Mouse (Mus musculus) spleen, adult 2 months (tissue): ENCODE results near the gene Sp1. TPM values are rescaled to one million over a fixed set of nuclear protein-coding genes. Genes with fewer than 3 reads are reported as not detected.

Source experiments
- DNase-seq, 2 experiments: peaks; one replicate each; pipeline versions ENCODE4 v3.0.0 to v3.0.0-alpha.2; 2012 to 2021; ENCODE audit warnings: low spot score in 2 of 2, low read depth in 1 of 2
- H3K27ac ChIP-seq: fragments of 200-500 bp; 2 replicates; pipeline ENCODE4 v1.5.1; 2012; ENCODE audit warnings: low read length, inconsistent platforms; ENCODE audit not compliant: insufficient read depth
- H3K27me3 ChIP-seq: fragments of 200-500 bp; 2 replicates; pipeline ENCODE4 v1.6.1; 2012; ENCODE audit warnings: mild to moderate bottlenecking, moderate library complexity, low read length, inconsistent platforms; ENCODE audit not compliant: control insufficient read depth, insufficient read depth
- H3K36me3 ChIP-seq: fragments of 200-500 bp; 2 replicates; pipeline ENCODE4 v1.6.1; 2012; ENCODE audit warnings: mild to moderate bottlenecking, low read length, inconsistent platforms; ENCODE audit not compliant: control insufficient read depth, insufficient read depth
- H3K4me1 ChIP-seq: fragments of 200-500 bp; 2 replicates; pipeline ENCODE4 v1.6.1; 2011; ENCODE audit warnings: inconsistent platforms; ENCODE audit not compliant: control insufficient read depth, insufficient read depth, insufficient read length
- H3K4me3 ChIP-seq: fragments of 200-500 bp; 2 replicates; pipeline ENCODE4 v1.5.1; 2011; ENCODE audit warnings: mild to moderate bottlenecking, inconsistent platforms; ENCODE audit not compliant: insufficient read depth, insufficient read length; ENCODE audit errors: extremely low read depth
- CTCF ChIP-seq: fragments of 200-500 bp; IDR thresholded peaks from 2 replicates; pipeline ENCODE4 v1.5.1; 2011; ENCODE audit warnings: mild to moderate bottlenecking, inconsistent platforms; ENCODE audit not compliant: insufficient read depth, insufficient read length, insufficient replicate concordance; ENCODE audit errors: extremely low read depth
- POLR2A ChIP-seq: fragments of 200-500 bp; IDR thresholded peaks from 2 replicates; pipeline ENCODE4 v1.6.1; 2011; ENCODE audit warnings: low read depth, low read length, inconsistent platforms
- WGBS: fragments of 180-500 bp; shearing (Covaris S2); methylation state at CpG from one replicate; pipeline ENCODE4 v1.1.7; 2018; 5-methylcytosine and 5-hydroxymethylcytosine counted together
- polyA plus RNA-seq: library from polyadenylated mRNA; depleted of rRNA; stranded (reverse); fragments of >200 nt; gene quantifications from 2 replicates; pipeline ENCODE4 v1.2.3, GENCODE M21; 2012

Gene Sp1
- polyA plus RNA-seq, 1 experiment, result 22.7 TPM

DNA sequence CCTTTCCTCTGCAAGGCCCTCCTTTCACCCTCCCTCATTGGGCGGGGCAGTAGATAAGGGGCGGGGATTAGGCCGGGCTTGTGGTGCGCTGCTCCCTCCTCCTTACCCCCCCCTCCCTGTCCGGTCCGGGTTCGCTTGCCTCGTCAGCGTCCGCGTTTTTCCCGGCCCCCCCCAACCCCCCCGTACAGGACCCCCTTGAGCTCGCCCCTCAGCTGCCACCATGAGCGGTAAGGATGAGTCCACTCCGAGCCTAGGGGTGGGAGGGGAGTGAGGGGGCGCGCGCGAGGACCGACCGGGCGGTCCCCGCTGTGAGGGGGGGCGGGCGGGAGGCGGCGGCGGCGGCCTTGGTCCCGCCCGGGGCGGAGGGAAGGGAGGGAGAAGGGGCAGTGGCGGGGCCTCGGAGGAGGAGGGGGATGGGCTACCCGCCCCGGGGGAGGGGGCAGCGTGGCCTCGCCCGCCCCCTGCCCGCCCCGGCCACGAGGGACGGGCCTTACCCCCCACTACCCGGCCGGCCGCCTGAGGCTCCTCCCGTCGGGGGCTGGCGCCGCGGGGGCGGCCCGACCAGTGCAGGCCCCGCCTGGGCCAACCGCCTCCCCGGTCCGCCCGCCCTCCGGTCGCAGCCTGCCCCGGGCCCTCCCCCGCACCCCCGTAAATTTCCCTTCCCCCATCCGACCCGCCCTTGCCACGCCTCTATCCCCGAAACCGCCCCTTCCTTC lies 411 bp downstream of the Sp1 start:
- Histone ChIP-seq H3K27ac (no peak overlapping the region), H3K36me3 (peaks cover 20% of the 10 kb centered on the region), H3K27me3 (no peaks in the 10 kb centered on the region), H3K4me3 (peak overlapping the region; percentile 57), H3K4me1 (peaks cover 11% of the 10 kb centered on the region)
- no peak for TF ChIP-seq POLR2A
- TF ChIP-seq CTCF, result no peak
- WGBS, result 2% methylated on average over 18 of the region's 69 CpGs
- peak; percentile 50 to 80 for DNase-seq

DNA sequence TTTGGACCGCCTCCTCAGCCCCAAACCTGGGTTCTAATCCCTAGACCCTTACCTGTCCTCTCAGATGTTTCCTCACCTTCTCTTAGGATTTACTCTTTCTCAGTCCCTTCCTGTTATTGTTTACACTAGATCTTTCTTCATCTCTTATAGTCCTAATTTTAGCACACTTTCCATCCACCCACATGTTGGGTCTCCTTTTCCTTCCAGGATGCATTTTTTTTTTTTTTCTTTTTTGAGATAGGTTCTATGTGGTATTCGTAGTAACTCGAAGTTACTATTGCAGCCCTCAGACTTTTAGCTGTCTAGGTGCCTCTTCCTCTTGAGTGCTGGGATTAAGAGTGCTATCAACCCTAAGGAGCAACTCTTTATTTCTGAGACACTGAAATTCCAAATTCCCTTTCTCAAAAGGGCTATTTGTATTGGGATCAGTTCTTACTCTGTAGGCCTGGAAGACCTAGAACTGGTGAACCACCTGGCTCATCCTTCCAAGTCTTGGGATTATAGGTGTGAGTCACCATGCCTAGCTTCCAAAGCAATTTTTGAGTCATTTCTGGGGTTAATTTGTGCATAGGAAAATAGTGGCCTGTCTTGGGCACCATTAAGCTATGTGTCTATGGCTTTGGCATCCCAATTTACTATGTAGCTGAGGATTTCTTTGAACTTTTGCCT lies 1.1 kb downstream of the Sp1 start:
- under 1% methylated on average over 3 of the region's 3 CpGs for WGBS
- Histone ChIP-seq H3K36me3 (peaks cover 20% of the 10 kb centered on the region), H3K27me3 (no peaks in the 10 kb centered on the region), H3K27ac (no peak overlapping the region), H3K4me1 (peaks cover 11% of the 10 kb centered on the region), H3K4me3 (peak overlapping the region; percentile 57; the same call in 1 of the 2 replicates)
- no peak for TF ChIP-seq POLR2A
- no peak for TF ChIP-seq CTCF
- DNase-seq, result no peak

DNA sequence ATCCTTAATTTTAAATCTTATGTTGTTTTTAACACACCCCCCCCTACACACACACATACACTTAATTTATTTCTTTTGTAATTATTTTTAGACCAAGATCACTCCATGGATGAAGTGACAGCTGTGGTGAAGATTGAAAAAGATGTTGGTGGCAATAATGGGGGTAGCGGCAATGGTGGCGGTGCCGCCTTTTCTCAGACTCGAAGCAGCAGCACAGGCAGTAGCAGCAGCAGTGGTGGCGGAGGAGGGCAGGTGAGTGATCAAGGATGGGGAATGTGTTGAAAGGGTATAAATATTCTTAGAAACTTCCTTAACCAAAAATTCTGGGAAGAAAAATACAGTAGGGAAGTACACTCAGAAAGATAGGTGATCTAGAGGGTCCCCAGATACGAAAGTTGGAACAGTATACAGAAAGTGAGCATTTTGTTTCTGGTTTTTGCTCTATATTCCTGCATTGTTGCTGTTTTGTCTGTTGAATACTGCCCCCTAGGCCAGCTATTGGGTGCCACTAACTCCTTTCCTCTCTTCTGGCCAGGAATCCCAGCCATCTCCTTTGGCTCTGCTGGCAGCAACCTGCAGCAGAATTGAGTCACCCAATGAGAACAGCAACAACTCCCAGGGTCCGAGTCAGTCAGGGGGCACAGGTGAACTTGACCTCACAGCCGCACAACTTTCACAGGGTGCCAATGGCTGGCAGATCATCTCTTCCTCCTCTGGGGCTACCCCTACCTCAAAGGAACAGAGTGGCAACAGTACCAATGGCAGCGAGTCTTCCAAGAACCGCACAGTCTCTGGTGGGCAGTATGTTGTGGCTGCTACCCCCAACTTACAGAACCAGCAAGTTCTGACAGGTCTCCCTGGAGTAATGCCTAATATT lies 2.0 kb downstream of the Sp1 start:
- peaks cover 11% of the 10 kb centered on the region for H3K4me1 ChIP-seq

DNA sequence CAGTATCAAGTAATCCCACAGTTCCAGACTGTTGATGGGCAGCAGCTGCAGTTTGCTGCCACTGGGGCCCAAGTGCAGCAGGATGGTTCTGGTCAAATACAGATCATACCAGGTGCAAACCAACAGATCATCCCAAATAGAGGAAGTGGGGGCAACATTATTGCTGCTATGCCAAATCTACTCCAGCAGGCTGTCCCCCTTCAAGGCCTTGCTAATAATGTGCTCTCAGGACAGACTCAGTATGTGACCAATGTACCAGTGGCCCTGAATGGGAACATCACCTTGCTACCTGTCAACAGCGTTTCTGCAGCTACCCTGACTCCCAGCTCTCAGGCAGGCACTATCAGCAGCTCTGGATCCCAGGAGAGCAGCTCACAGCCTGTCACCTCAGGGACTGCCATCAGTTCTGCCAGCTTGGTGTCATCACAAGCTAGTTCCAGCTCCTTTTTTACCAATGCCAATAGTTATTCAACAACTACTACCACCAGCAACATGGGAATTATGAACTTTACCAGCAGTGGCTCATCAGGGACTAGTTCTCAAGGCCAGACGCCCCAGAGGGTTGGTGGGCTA lies 2.7 kb downstream of the Sp1 start:
- Histone ChIP-seq H3K27ac (no peak overlapping the region), H3K4me1 (peaks cover 12% of the 10 kb centered on the region), H3K4me3 (no peak overlapping the region), H3K36me3 (peaks cover 23% of the 10 kb centered on the region), H3K27me3 (no peaks in the 10 kb centered on the region)
- WGBS, result 75% methylated on average over 2 of the region's 2 CpGs
- TF ChIP-seq CTCF (no peak), POLR2A (no peak)
- DNase-seq, result no peak

More for the DNA sequence above, 2.0 kb downstream of the Sp1 start:
- 93% methylated on average over 10 of the region's 10 CpGs for WGBS
- DNase-seq, result no peak
- TF ChIP-seq POLR2A (no peak), CTCF (no peak)
- no peak overlapping the region for H3K4me3 ChIP-seq
- H3K27me3 ChIP-seq, result no peaks in the 10 kb centered on the region
- H3K36me3 ChIP-seq, result peaks cover 22% of the 10 kb centered on the region
- no peak overlapping the region for H3K27ac ChIP-seq

DNA sequence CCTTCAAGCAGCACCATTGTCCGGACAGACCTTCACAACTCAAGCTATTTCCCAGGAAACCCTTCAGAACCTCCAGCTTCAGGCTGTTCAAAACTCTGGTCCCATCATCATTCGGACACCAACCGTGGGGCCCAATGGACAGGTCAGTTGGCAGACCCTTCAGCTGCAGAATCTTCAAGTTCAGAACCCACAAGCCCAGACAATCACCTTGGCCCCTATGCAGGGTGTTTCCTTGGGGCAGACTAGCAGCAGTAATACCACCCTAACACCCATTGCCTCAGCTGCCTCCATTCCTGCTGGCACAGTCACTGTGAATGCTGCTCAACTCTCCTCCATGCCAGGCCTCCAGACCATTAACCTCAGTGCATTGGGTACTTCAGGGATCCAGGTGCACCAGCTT lies 3.3 kb downstream of the Sp1 start:
- no peak overlapping the region for H3K27ac ChIP-seq
- 91% methylated on average over 3 of the region's 3 CpGs for WGBS
- H3K36me3 ChIP-seq, result peaks cover 23% of the 10 kb centered on the region
- H3K4me1 ChIP-seq, result peaks cover 12% of the 10 kb centered on the region
- H3K4me3 ChIP-seq, result no peak overlapping the region
- no peaks in the 10 kb centered on the region for H3K27me3 ChIP-seq
- no peak for TF ChIP-seq CTCF
- TF ChIP-seq POLR2A, result no peak
- no peak for DNase-seq

DNA sequence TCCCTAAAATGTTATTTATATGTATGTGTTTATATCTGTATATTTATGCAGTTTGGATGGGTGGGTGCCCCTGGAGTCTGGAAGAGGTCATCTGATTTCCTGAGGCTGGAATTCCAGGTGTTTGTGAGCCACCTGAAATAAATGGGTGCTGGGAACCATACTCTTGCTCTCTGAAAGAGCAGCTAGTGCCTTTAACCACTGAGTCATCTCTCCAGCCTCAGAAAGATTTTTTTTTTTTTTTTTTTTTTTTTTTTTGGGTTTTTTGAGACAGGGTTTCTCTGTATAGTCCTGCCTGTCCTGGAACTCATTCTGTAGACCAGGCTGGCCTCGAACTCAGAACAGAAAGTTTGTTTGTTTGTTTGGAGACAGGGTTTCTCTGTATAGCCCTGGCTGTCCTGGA lies 5.1 kb downstream of the Sp1 start:
- no peak overlapping the region for H3K4me3 ChIP-seq
- H3K4me1 ChIP-seq, result peaks cover 10% of the 10 kb centered on the region
- 85% methylated on average over 1 of the region's 1 CpGs for WGBS
- no peak overlapping the region for H3K27ac ChIP-seq
- TF ChIP-seq POLR2A, result no peak
- TF ChIP-seq CTCF, result no peak
- H3K27me3 ChIP-seq, result no peaks in the 10 kb centered on the region
- H3K36me3 ChIP-seq, result peaks cover 23% of the 10 kb centered on the region
- no peak for DNase-seq
